Mouse (Mus musculus) megakaryocyte-erythroid progenitor cell, adult 5-6 weeks (primary cell): Measurements from ENCODE around the gene Ccdc12. TPM values are rescaled to one million over a fixed set of nuclear protein-coding genes. Genes with fewer than 3 reads are reported as not detected.

Experiments
- ATAC-seq: replicated peaks from 2 replicates; pipeline ENCODE4 v1.8.0; 2016; ENCODE audit warnings: mild to moderate bottlenecking, inconsistent platforms; ENCODE audit not compliant: severe bottlenecking, poor library complexity, low FRiP score, low TSS enrichment
- total RNA-seq, 2 experiments: library from RNA; stranded (forward) in 1 of 2; stranded (reverse) in 1 of 2; fragments of 200-1000, 215-1000 nt in 1 of 2; fragments of >200 nt in 1 of 2; fragmentation: Nextera tagmentation in 1 of 2; gene quantifications; 2 replicates each; pipeline ENCODE4 v1.2.3; 2014 to 2017

Ccdc12 gene
- total RNA-seq, 2 experiments from 2014 or later = 70.8 to 110 TPM

GRCm38 (mm10) chr9:110753773-110754172, 97.5 kb downstream of the Ccdc12 start:
- no peak for ATAC-seq

DNA sequence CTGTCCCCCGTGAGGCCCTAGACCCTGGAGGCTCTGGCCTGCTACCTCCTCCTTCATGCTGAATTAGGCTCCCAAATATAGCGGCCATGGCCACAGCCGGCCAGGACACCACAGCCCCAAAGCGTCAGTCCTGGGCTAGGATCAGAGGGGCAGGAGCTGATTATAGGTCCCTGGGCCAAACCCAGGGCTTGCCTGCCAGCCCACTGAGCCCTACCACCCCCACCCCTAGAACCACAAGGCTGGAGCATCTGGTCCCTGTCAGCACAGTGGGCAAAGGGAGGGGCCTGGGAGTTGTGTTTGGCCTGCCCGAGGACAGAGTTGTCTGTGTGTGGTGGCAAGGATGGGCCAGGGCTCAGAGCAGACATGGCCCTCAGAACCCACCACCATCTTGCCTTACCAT, 101.5 kb downstream of the Ccdc12 start:
- ATAC-seq = no peak

- no peak for ATAC-seq
Observed at GRCm38 (mm10) chr9:110758605-110759004, 102.3 kb downstream of the Ccdc12 start.

DNA sequence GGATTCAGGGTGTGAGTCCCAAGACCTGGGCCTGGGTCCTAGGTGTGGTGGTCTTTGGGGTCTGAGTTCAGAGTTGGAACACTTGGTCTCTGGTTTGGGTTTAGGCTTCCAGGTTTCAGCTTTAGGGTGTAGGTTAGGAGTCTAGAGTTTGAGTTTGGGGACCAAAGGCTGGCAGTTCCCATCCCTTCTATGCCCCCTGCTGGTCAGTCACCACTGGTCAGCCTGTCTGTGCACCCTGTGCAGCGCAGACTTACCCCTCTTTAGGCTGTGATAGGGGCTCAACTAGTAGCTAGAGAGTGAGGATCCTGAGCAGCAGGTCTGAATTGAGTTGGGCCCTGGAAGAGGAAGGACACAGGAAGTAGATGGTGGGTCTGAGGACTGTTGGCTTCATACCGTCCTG, 103.0 kb downstream of the Ccdc12 start:
- peak; percentile 69; the same call in 1 of the 2 replicates for ATAC-seq

GRCm38 (mm10) chr9:110760886-110761285, 104.6 kb downstream of the Ccdc12 start:
- ATAC-seq = no peak

Other genes with a start within 250 kb of the Ccdc12 start
- gene Ptpn23, start 248.3 kb upstream of the Ccdc12 start, total RNA-seq (2014; fragmentation: Nextera tagmentation) = 17.7 and 24.3 TPM in 2 replicates
- gene Ptpn23, start 248.3 kb upstream of the Ccdc12 start, total RNA-seq (2017) = 1.9 and 11.0 TPM in 2 replicates
- 415 TPM in 1 of 2 replicates, not detected in the other for gene Ngp, start 236.8 kb upstream of the Ccdc12 start, total RNA-seq (2014; fragmentation: Nextera tagmentation)
- gene Ngp, start 236.8 kb upstream of the Ccdc12 start, total RNA-seq (2017) = 12.5 and 64.5 TPM in 2 replicates
- 3.7 and 9.7 TPM in 2 replicates for gene Klhl18, start 179.8 kb upstream of the Ccdc12 start, total RNA-seq (2014; fragmentation: Nextera tagmentation)
- 7.7 and 8.6 TPM in 2 replicates for gene Klhl18, start 179.8 kb upstream of the Ccdc12 start, total RNA-seq (2017)
- gene Kif9, start 179.5 kb upstream of the Ccdc12 start, total RNA-seq (2014; fragmentation: Nextera tagmentation) = 0.77 and 1.1 TPM in 2 replicates
- gene Kif9, start 179.5 kb upstream of the Ccdc12 start, total RNA-seq (2017) = 1.3 and 1.6 TPM in 2 replicates
- 146 and 168 TPM in 2 replicates for gene Setd2, start 123.9 kb upstream of the Ccdc12 start, total RNA-seq (2014; fragmentation: Nextera tagmentation)
- gene Setd2, start 123.9 kb upstream of the Ccdc12 start, total RNA-seq (2017) = 189 and 248 TPM in 2 replicates
- gene Nradd, start 32.1 kb upstream of the Ccdc12 start, total RNA-seq (2014; fragmentation: Nextera tagmentation) = 2.1 TPM in 1 of 2 replicates, not detected in the other
- gene Nradd, start 32.1 kb upstream of the Ccdc12 start, total RNA-seq (2017) = 0.14 and 2.8 TPM in 2 replicates
- gene Nbeal2, start 2.3 kb upstream of the Ccdc12 start, total RNA-seq (2014; fragmentation: Nextera tagmentation) = 9.1 and 11.9 TPM in 2 replicates
- 3.7 and 6.8 TPM in 2 replicates for gene Nbeal2, start 2.3 kb upstream of the Ccdc12 start, total RNA-seq (2017)
- gene Myl3, start 85.4 kb downstream of the Ccdc12 start, total RNA-seq (2014; fragmentation: Nextera tagmentation) = not detected in 2 replicates
- gene Myl3, start 85.4 kb downstream of the Ccdc12 start, total RNA-seq (2017) = not detected in 2 replicates
- gene Pth1r, start 90.6 kb downstream of the Ccdc12 start, total RNA-seq (2014; fragmentation: Nextera tagmentation) = not detected in 2 replicates
- not detected in 2 replicates for gene Pth1r, start 90.6 kb downstream of the Ccdc12 start, total RNA-seq (2017)
- not detected in 2 replicates for gene Prss42, start 141.7 kb downstream of the Ccdc12 start, total RNA-seq (2014; fragmentation: Nextera tagmentation)
- gene Prss42, start 141.7 kb downstream of the Ccdc12 start, total RNA-seq (2017) = not detected in 2 replicates
- not detected in 2 replicates for gene Prss44, start 157.5 kb downstream of the Ccdc12 start, total RNA-seq (2014; fragmentation: Nextera tagmentation)
- gene Prss44, start 157.5 kb downstream of the Ccdc12 start, total RNA-seq (2017) = not detected in 2 replicates
- not detected in 2 replicates for gene Prss43, start 170.2 kb downstream of the Ccdc12 start, total RNA-seq (2014; fragmentation: Nextera tagmentation)
- not detected in 2 replicates for gene Prss43, start 170.2 kb downstream of the Ccdc12 start, total RNA-seq (2017)
- not detected in 2 replicates for gene Prss45, start 178.1 kb downstream of the Ccdc12 start, total RNA-seq (2014; fragmentation: Nextera tagmentation)
- gene Prss45, start 178.1 kb downstream of the Ccdc12 start, total RNA-seq (2017) = not detected in 2 replicates
- gene Prss46, start 188.0 kb downstream of the Ccdc12 start, total RNA-seq (2014; fragmentation: Nextera tagmentation) = not detected in 2 replicates
- not detected in 2 replicates for gene Prss46, start 188.0 kb downstream of the Ccdc12 start, total RNA-seq (2017)
- gene Prss50, start 201.5 kb downstream of the Ccdc12 start, total RNA-seq (2014; fragmentation: Nextera tagmentation) = 37.4 and 42.3 TPM in 2 replicates
- gene Prss50, start 201.5 kb downstream of the Ccdc12 start, total RNA-seq (2017) = 16.5 and 28.2 TPM in 2 replicates
- 3.7 TPM in 1 of 2 replicates, not detected in the other for gene Als2cl, start 223.4 kb downstream of the Ccdc12 start, total RNA-seq (2014; fragmentation: Nextera tagmentation)
- gene Als2cl, start 223.4 kb downstream of the Ccdc12 start, total RNA-seq (2017) = 0.66 and 1.0 TPM in 2 replicates
- 0.94 TPM in 1 of 2 replicates, not detected in the other for gene Tmie, start 223.6 kb downstream of the Ccdc12 start, total RNA-seq (2014; fragmentation: Nextera tagmentation)
- gene Tmie, start 223.6 kb downstream of the Ccdc12 start, total RNA-seq (2017) = 0.88 TPM in 1 of 2 replicates, not detected in the other